Mouse (Mus musculus) forebrain, embryonic 12.5 days (tissue): ENCODE data around the gene Slc38a10. TPM values are rescaled to one million over a fixed set of nuclear protein-coding genes. Genes with fewer than 3 reads are reported as not detected.

ENCODE experiments used
- ATAC-seq: fragments of 200-750 bp; cut with Nextera tagmentation; 2 replicates; pipeline ENCODE4 v1.8.0; 2017; ENCODE audit warnings: moderate TSS enrichment; ENCODE audit not compliant: low FRiP score
- H3K27ac ChIP-seq: fragments of 300-500 bp; sonication (generic); 2 replicates; pipeline ENCODE4 v1.5.1; 2016; ENCODE audit warnings: mild to moderate bottlenecking
- H3K27me3 ChIP-seq: fragments of 300-500 bp; sonication (generic); 2 replicates; pipeline ENCODE4 v1.6.1; 2016; ENCODE audit warnings: mild to moderate bottlenecking
- H3K36me3 ChIP-seq: fragments of 300-500 bp; sonication (generic); replicated peaks from 2 replicates; pipeline ENCODE4 v1.6.1; 2016; ENCODE audit warnings: mild to moderate bottlenecking
- H3K4me1 ChIP-seq: fragments of 300-500 bp; sonication (generic); 2 replicates; pipeline ENCODE4 v1.6.1; 2016
- H3K4me2 ChIP-seq: fragments of 300-500 bp; sonication (generic); 2 replicates; pipeline ENCODE4 v1.6.1; 2016; ENCODE audit warnings: mild to moderate bottlenecking, moderate library complexity
- H3K4me3 ChIP-seq: fragments of 300-500 bp; sonication (generic); replicated peaks from 2 replicates; pipeline ENCODE4 v1.5.1; 2016; ENCODE audit warnings: mild to moderate bottlenecking
- H3K9ac ChIP-seq: fragments of 300-500 bp; sonication (generic); 2 replicates; pipeline ENCODE4 v1.6.1; 2016; ENCODE audit warnings: mild to moderate bottlenecking
- H3K9me3 ChIP-seq: fragments of 300-500 bp; sonication (generic); 2 replicates; pipeline ENCODE4 v1.6.1; 2016
- WGBS: fragments of 180-500 bp; shearing (Covaris S2); methylation state at CpG from one replicate; pipeline ENCODE4 v1.1.7; 2016; 5-methylcytosine and 5-hydroxymethylcytosine counted together
- polyA plus RNA-seq: library from polyadenylated mRNA; unstranded; fragments of >200 nt; fragmentation: Nextera tagmentation; extraction: Ambion mirVana; gene quantifications from 2 replicates; pipeline ENCODE4 v1.2.1, GENCODE M21; 2016

Gene Slc38a10
- polyA plus RNA-seq, 1 experiment from 2014 or later, result 88.6 TPM

GRCm38 (mm10) chr11:120169208-120169992 is 18.3 kb upstream of the Slc38a10 start:
- H3K9me3 ChIP-seq, result no peaks in the 10 kb centered on the region
- WGBS, result 18% methylated on average over 21 of the region's 21 CpGs
- H3K36me3 ChIP-seq, result no peaks in the 10 kb centered on the region
- peaks cover 51% of the 10 kb centered on the region for H3K4me1 ChIP-seq
- no peak overlapping the region for H3K9ac ChIP-seq
- peaks cover 19% of the 10 kb centered on the region; the same call in 1 of the 2 replicates for H3K27me3 ChIP-seq
- H3K27ac ChIP-seq, result no peak overlapping the region
- peak overlapping the region; percentile 43 for H3K4me2 ChIP-seq
- peak; percentile 66 for ATAC-seq
- H3K4me3 ChIP-seq, result no peak overlapping the region

GRCm38 (mm10) chr11:120168516-120168915 is 17.4 kb upstream of the Slc38a10 start:
- 73% methylated on average over 8 of the region's 8 CpGs for WGBS
- Histone ChIP-seq H3K4me1 (peaks cover 54% of the 10 kb centered on the region), H3K27ac (peak overlapping the region; percentile 27; the same call in 1 of the 2 replicates), H3K27me3 (peaks cover 19% of the 10 kb centered on the region; the same call in 1 of the 2 replicates), H3K4me3 (no peak overlapping the region), H3K36me3 (no peaks in the 10 kb centered on the region), H3K9me3 (no peaks in the 10 kb centered on the region), H3K4me2 (no peak overlapping the region), H3K9ac (no peak overlapping the region)
- ATAC-seq, result no peak

GRCm38 (mm10) chr11:120167921-120168356 is 16.8 kb upstream of the Slc38a10 start:
- H3K27ac ChIP-seq, result peak overlapping the region; percentile 27; the same call in 1 of the 2 replicates

GRCm38 (mm10) chr11:120167059-120167458 is 15.9 kb upstream of the Slc38a10 start:
- H3K9me3 ChIP-seq, result no peaks in the 10 kb centered on the region
- no peak overlapping the region for H3K27ac ChIP-seq
- ATAC-seq, result no peak
- H3K36me3 ChIP-seq, result no peaks in the 10 kb centered on the region
- WGBS, result 45% methylated on average over 5 of the region's 5 CpGs
- peaks cover 54% of the 10 kb centered on the region for H3K4me1 ChIP-seq
- H3K27me3 ChIP-seq, result peaks cover 19% of the 10 kb centered on the region; the same call in 1 of the 2 replicates
- no peak overlapping the region for H3K9ac ChIP-seq
- H3K4me3 ChIP-seq, result no peak overlapping the region
- no peak overlapping the region for H3K4me2 ChIP-seq

More at GRCm38 (mm10) chr11:120167921-120168356, 16.8 kb upstream of the Slc38a10 start:
- H3K27me3 ChIP-seq, result peaks cover 19% of the 10 kb centered on the region; the same call in 1 of the 2 replicates
- no peak overlapping the region for H3K4me3 ChIP-seq
- peak; percentile 52; the same call in 1 of the 2 replicates for ATAC-seq
- H3K4me1 ChIP-seq, result peaks cover 54% of the 10 kb centered on the region
- no peaks in the 10 kb centered on the region for H3K36me3 ChIP-seq
- WGBS, result 15% methylated on average over 12 of the region's 12 CpGs
- no peaks in the 10 kb centered on the region for H3K9me3 ChIP-seq
- peak overlapping the region; percentile 6; the same call in 1 of the 2 replicates for H3K4me2 ChIP-seq
- H3K9ac ChIP-seq, result no peak overlapping the region

GRCm38 (mm10) chr11:120164471-120165261 is 13.5 kb upstream of the Slc38a10 start:
- H3K9ac ChIP-seq, result no peak overlapping the region
- no peaks in the 10 kb centered on the region for H3K9me3 ChIP-seq
- peaks cover 19% of the 10 kb centered on the region; the same call in 1 of the 2 replicates for H3K27me3 ChIP-seq
- no peaks in the 10 kb centered on the region for H3K36me3 ChIP-seq
- 69% methylated on average over 17 of the region's 17 CpGs for WGBS
- no peak overlapping the region for H3K4me3 ChIP-seq
- no peak overlapping the region for H3K27ac ChIP-seq
- ATAC-seq, result no peak
- no peak overlapping the region for H3K4me2 ChIP-seq
- H3K4me1 ChIP-seq, result peaks cover 60% of the 10 kb centered on the region

GRCm38 (mm10) chr11:120164028-120164427 is 12.9 kb upstream of the Slc38a10 start:
- H3K9me3 ChIP-seq, result no peaks in the 10 kb centered on the region
- peaks cover 19% of the 10 kb centered on the region for H3K27me3 ChIP-seq
- peaks cover 56% of the 10 kb centered on the region for H3K4me1 ChIP-seq
- no peaks in the 10 kb centered on the region for H3K36me3 ChIP-seq
- H3K4me3 ChIP-seq, result no peak overlapping the region
- no peak overlapping the region for H3K4me2 ChIP-seq
- WGBS, result 84% methylated on average over 5 of the region's 5 CpGs
- H3K9ac ChIP-seq, result no peak overlapping the region
- H3K27ac ChIP-seq, result no peak overlapping the region
- no peak for ATAC-seq

- H3K4me1 ChIP-seq, result peaks cover 49% of the 10 kb centered on the region
- no peak for ATAC-seq
Measured at GRCm38 (mm10) chr11:120163207-120163606, 12.1 kb upstream of the Slc38a10 start.

GRCm38 (mm10) chr11:120161245-120161644 is 10.1 kb upstream of the Slc38a10 start:
- Histone ChIP-seq H3K36me3 (no peaks in the 10 kb centered on the region), H3K4me1 (peaks cover 30% of the 10 kb centered on the region), H3K4me2 (no peak overlapping the region), H3K9ac (no peak overlapping the region), H3K27me3 (peaks cover 21% of the 10 kb centered on the region), H3K4me3 (no peak overlapping the region), H3K27ac (0 out of 2 replicates have a peak overlapping the region, but pooled peaks have one; percentile 2), H3K9me3 (no peaks in the 10 kb centered on the region)
- ATAC-seq, result no peak
- WGBS, result 46% methylated on average over 4 of the region's 4 CpGs

More at GRCm38 (mm10) chr11:120163207-120163606, 12.1 kb upstream of the Slc38a10 start:
- H3K9ac ChIP-seq, result no peak overlapping the region
- WGBS, result 88% methylated on average over 3 of the region's 3 CpGs
- H3K27ac ChIP-seq, result no peak overlapping the region
- no peaks in the 10 kb centered on the region for H3K9me3 ChIP-seq
- no peak overlapping the region for H3K4me3 ChIP-seq
- H3K4me2 ChIP-seq, result no peak overlapping the region
- H3K36me3 ChIP-seq, result no peaks in the 10 kb centered on the region
- peaks cover 19% of the 10 kb centered on the region for H3K27me3 ChIP-seq

- H3K36me3 ChIP-seq, result no peaks in the 10 kb centered on the region
- peaks cover 28% of the 10 kb centered on the region for H3K4me1 ChIP-seq
- no peak overlapping the region for H3K4me3 ChIP-seq
- H3K9ac ChIP-seq, result no peak overlapping the region
- no peak; the same call in 1 of the 2 replicates for ATAC-seq
- H3K27me3 ChIP-seq, result peaks cover 13% of the 10 kb centered on the region
- H3K9me3 ChIP-seq, result no peaks in the 10 kb centered on the region
- no peak overlapping the region for H3K27ac ChIP-seq
- H3K4me2 ChIP-seq, result no peak overlapping the region
- WGBS, result 74% methylated on average over 4 of the region's 4 CpGs
Measured at GRCm38 (mm10) chr11:120160478-120160877, 9.3 kb upstream of the Slc38a10 start.

- ATAC-seq, result no peak
- Histone ChIP-seq H3K4me3 (no peak overlapping the region), H3K36me3 (no peaks in the 10 kb centered on the region), H3K9me3 (no peaks in the 10 kb centered on the region), H3K9ac (no peak overlapping the region), H3K4me1 (peaks cover 20% of the 10 kb centered on the region), H3K27ac (0 out of 2 replicates have a peak overlapping the region, but pooled peaks have one; percentile 19), H3K27me3 (peaks cover 5% of the 10 kb centered on the region), H3K4me2 (no peak overlapping the region)
- 46% methylated on average over 5 of the region's 5 CpGs for WGBS
Measured at GRCm38 (mm10) chr11:120159653-120160052, 8.5 kb upstream of the Slc38a10 start.

GRCm38 (mm10) chr11:120158828-120159227 is 7.7 kb upstream of the Slc38a10 start:
- no peak overlapping the region for H3K9ac ChIP-seq
- H3K4me3 ChIP-seq, result no peak overlapping the region
- no peak overlapping the region for H3K27ac ChIP-seq
- H3K9me3 ChIP-seq, result no peaks in the 10 kb centered on the region
- no peak for ATAC-seq
- peaks cover 14% of the 10 kb centered on the region; the same call in 1 of the 2 replicates for H3K4me1 ChIP-seq
- no peaks in the 10 kb centered on the region for H3K36me3 ChIP-seq
- peaks cover 4% of the 10 kb centered on the region for H3K27me3 ChIP-seq
- H3K4me2 ChIP-seq, result no peak overlapping the region
- 70% methylated on average over 5 of the region's 5 CpGs for WGBS
